Mouse (Mus musculus) G1E (cell line): ENCODE results near the gene Msln. TPM values are rescaled to one million over a fixed set of nuclear protein-coding genes. Genes with fewer than 3 reads are reported as not detected.
A peak's percentile ranks its signal among the peaks of the same experiment; 100 is the strongest.

ENCODE experiments used
- ATAC-seq: 2 replicates; pipeline ENCODE4 v1.8.0; 2016; ENCODE audit warnings: mild to moderate bottlenecking; ENCODE audit not compliant: insufficient number of reproducible peaks, poor library complexity, low FRiP score, severe bottlenecking; ENCODE audit errors: extremely low read depth
- DNase-seq: peaks from one replicate; pipeline ENCODE4 v3.0.0; 2012; ENCODE audit warnings: low spot score
- H3K27me3 ChIP-seq: 2 replicates; pipeline ENCODE4 v1.6.1; 2012; ENCODE audit warnings: mild to moderate bottlenecking, low read length, inconsistent platforms; ENCODE audit not compliant: insufficient read depth
- H3K36me3 ChIP-seq: replicated peaks from 2 replicates; pipeline ENCODE3; 2012; ENCODE audit warnings: mild to moderate bottlenecking, inconsistent platforms
- H3K4me1 ChIP-seq: 2 replicates; pipeline ENCODE4 v1.6.1; 2012; ENCODE audit warnings: low read depth, low read length, inconsistent platforms, mixed read lengths; ENCODE audit not compliant: insufficient read depth
- H3K4me3 ChIP-seq: 2 replicates; pipeline ENCODE4 v1.5.1; 2012; ENCODE audit warnings: low read depth, mild to moderate bottlenecking, inconsistent platforms, low read length, moderate library complexity, mixed read lengths
- H3K9me3 ChIP-seq: replicated peaks from 2 replicates; pipeline ENCODE4 v1.6.1; 2012; ENCODE audit warnings: inconsistent platforms
- CTCF ChIP-seq: IDR thresholded peaks from 2 replicates; pipeline ENCODE4 v1.5.1; 2012; ENCODE audit warnings: low read depth, low read length, inconsistent platforms, mixed read lengths
- GATA1 ChIP-seq: IDR thresholded peaks from 2 replicates; pipeline ENCODE4 v1.6.1; 2012; ENCODE audit warnings: borderline replicate concordance, low read length, inconsistent platforms, mixed read lengths
- GATA2 ChIP-seq: IDR thresholded peaks from 2 replicates; pipeline ENCODE4 v1.6.1; 2012; ENCODE audit warnings: low read depth, low read length, inconsistent platforms, borderline replicate concordance
- POLR2AphosphoS5 ChIP-seq: IDR thresholded peaks from 2 replicates; pipeline ENCODE4 v1.6.1; 2012; ENCODE audit warnings: low read depth, low read length, inconsistent platforms; ENCODE audit not compliant: insufficient replicate concordance
- TAL1 ChIP-seq: conservative IDR thresholded peaks from 2 replicates; pipeline ENCODE4 v1.6.1; 2012; ENCODE audit warnings: low read depth, low read length, inconsistent platforms, mixed read lengths
- polyA plus RNA-seq: library from polyadenylated mRNA; stranded (reverse); fragments of >175 nt; gene quantifications from 2 replicates; pipeline ENCODE4 v1.2.3, GENCODE M21; 2012
- total RNA-seq, 2 experiments: library from RNA; stranded (forward) in 1 of 2; stranded (reverse) in 1 of 2; fragments of 200-1000 nt in 1 of 2; fragments of >200 nt in 1 of 2; fragmentation: Nextera tagmentation in 1 of 2; gene quantifications; 2 replicates each; pipeline ENCODE4 v1.2.3; 2014 to 2017

Msln gene
- total and polyA plus RNA-seq, 3 experiments: 0.55 TPM; not detected in 2

DNA sequence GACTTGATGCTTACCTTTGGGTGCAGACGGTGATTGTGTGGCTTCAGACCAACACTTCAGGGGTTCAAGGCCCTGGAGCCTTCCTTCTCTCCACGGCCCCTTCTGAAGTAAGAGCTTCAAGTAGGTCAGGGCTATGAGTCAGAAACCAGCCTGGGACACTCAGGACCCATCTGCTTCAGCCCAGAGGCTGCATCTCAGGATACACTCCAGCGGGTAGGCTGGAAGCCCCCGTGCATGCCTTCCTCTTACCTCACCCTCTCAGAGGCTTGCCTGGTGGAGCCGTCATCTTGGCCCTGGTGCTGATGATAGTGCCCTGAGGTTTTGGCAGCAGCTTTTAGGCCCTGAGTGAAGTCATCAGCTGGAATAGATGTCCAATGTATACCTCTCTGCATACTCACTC, 18.9 kb downstream of the Msln start:
- H3K27me3 ChIP-seq: peaks cover 39% of the 10 kb centered on the region
- H3K9me3 ChIP-seq: no peaks in the 10 kb centered on the region
- no peak for DNase-seq
- TF ChIP-seq GATA1: no peak
- TF ChIP-seq GATA2: no peak
- TF ChIP-seq POLR2AphosphoS5: no peak
- no peak for TF ChIP-seq CTCF
- TF ChIP-seq TAL1: no peak
- no peak overlapping the region for H3K4me3 ChIP-seq
- H3K36me3 ChIP-seq: peaks cover 17% of the 10 kb centered on the region
- no peaks in the 10 kb centered on the region for H3K4me1 ChIP-seq
- ATAC-seq: no peak

DNA sequence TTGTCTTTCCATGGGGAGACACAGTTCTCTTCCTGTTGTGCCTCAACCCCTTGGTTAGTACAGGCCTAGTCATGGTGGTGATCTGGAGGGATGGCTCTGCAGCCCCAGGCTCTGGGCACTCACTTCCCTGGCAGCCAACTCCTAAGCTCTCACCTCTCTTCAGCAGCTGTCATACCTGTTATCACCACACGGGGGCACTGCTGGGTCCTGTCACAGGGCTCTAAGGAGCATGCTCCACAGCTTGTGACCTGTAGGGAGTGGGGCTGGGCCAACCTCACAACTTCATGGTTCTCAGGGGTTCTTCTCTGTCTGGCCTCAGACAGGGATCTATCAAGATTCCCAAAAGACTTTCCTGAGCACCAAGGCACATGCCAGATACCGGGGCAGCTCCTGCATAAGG, 22.1 kb downstream of the Msln start:
- TF ChIP-seq CTCF: peak; percentile 38; the same call in 1 of the 2 replicates
- no peak for TF ChIP-seq TAL1
- ATAC-seq (no peak), DNase-seq (peak; percentile 66)

DNA sequence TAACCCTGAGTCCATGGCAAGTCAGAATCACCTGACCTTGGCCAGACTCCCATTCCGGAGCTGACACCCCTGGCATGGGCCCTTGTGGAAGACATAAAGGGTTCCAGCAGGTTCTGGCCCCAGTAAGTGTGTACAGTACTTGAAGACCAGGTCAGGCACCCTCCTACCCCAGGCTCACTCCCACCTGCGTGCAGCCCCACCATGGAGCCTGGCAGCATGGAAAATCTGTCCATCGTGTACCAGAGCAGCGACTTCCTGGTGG, 26.2 kb downstream of the Msln start:
- H3K4me1 ChIP-seq: peaks cover 45% of the 10 kb centered on the region
- TF ChIP-seq CTCF (no peak), GATA1 (no peak), TAL1 (no peak), GATA2 (no peak), POLR2AphosphoS5 (no peak)
- no peaks in the 10 kb centered on the region for H3K9me3 ChIP-seq
- H3K27me3 ChIP-seq: no peaks in the 10 kb centered on the region
- ATAC-seq (no peak), DNase-seq (no peak)
- H3K36me3 ChIP-seq: peaks cover 71% of the 10 kb centered on the region
- peak overlapping the region; percentile 91 for H3K4me3 ChIP-seq

More for the DNA sequence above, 22.1 kb downstream of the Msln start:
- no peaks in the 10 kb centered on the region for H3K9me3 ChIP-seq
- peaks cover 36% of the 10 kb centered on the region for H3K36me3 ChIP-seq
- H3K4me3 ChIP-seq: no peak overlapping the region
- H3K4me1 ChIP-seq: peaks cover 13% of the 10 kb centered on the region
- peaks cover 19% of the 10 kb centered on the region for H3K27me3 ChIP-seq

DNA sequence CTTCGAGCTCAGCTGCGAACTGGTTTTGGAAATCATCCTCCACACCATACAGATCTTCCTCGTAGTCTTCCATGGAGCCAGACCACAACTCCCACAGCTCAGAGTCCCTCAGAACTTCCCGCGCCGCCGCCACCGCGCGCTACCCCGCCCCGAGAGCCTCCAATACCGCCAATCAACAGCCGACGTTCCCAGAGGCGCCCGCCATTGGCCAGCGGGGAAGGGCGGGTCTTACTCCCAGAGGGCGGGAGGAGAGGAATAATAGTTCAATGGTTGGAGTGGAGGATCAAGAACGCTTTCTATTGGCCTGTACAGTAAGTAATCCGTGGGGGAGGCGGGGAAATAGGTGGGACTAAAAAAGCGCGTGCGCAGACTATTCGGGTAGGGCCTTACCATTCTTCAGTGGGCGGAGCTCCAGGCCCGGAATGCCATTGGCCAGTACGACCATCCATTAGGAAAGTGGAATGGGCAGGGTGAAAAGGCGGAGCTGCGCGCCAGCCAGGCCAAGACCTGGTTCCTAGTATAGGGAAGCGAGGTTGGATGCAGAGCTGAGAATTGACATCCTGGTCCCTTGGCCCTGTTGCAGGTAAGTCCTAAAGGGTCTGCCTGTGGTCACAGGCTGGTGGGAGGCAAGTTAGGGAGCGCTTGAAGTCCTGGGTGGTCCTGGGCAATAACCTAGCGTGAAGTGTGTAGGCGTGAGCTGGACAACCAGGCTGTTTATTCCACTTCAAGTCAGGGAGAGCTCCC, 26.7 kb downstream of the Msln start, which contains the start of the genes Chtf18 and Rpusd1:
Gene Chtf18, minus strand, starts transcription at position 155 of the 744 bp plus-strand sequence.
Gene Rpusd1, plus strand, starts transcription at position 406 of the 744 bp plus-strand sequence.
- Histone ChIP-seq H3K4me1 (peaks cover 50% of the 10 kb centered on the region), H3K36me3 (peaks cover 76% of the 10 kb centered on the region), H3K27me3 (no peaks in the 10 kb centered on the region; the same call in 1 of the 2 replicates), H3K9me3 (no peaks in the 10 kb centered on the region), H3K4me3 (peak within 1 kb of the TSS; percentile 91)
- DNase-seq: peak; percentile 100
- TF ChIP-seq CTCF (no peak), TAL1 (no peak), POLR2AphosphoS5 (no peak), GATA2 (no peak), GATA1 (no peak)
- peak; percentile 94 for ATAC-seq

DNA sequence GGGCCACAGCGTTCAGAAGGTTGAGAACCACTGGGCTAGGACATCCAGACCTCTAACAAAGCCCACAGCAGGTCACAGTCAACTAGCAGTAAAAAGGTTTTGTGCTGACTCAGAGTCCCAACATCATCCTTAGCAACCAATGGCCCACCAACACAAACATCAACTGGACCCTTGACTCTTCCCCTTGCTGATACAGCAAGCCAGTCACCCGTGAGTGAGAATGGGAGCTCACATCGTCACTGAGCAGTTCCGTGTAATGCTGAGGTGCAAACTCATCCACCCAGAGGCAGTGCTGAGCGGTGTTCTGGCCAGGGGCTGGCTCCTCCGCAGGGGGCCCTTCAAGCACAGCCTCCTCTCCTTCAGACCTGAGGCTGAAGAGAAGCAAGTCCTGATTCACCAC, 28.9 kb downstream of the Msln start:
- no peak for DNase-seq
- peaks cover 81% of the 10 kb centered on the region for H3K36me3 ChIP-seq
- H3K4me1 ChIP-seq: peaks cover 50% of the 10 kb centered on the region
- ATAC-seq: no peak
- no peaks in the 10 kb centered on the region for H3K9me3 ChIP-seq
- TF ChIP-seq GATA2: no peak
- no peak for TF ChIP-seq TAL1
- no peak for TF ChIP-seq CTCF
- TF ChIP-seq POLR2AphosphoS5: no peak
- no peak for TF ChIP-seq GATA1
- no peaks in the 10 kb centered on the region; the same call in 1 of the 2 replicates for H3K27me3 ChIP-seq
- H3K4me3 ChIP-seq: no peak overlapping the region

DNA sequence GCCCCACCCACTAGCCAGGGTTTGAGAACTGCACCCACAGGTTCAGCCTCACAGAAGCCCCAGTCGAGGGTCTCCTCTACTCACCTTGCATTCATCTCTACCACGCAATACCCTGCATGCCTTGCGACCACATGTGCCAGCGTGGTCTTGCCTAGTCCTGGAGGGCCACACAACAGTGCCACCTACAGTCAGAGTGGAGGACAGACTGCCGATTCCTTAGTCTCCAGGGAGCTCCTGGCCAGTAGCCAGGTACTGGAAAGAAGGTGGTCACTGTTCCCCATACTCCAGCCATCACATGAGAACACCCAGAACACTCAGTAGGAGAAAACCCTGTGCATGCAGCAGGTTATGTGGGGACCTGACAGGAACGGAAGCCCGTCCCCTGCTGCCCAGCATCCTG, 30.3 kb downstream of the Msln start:
- Histone ChIP-seq H3K4me3 (no peak overlapping the region), H3K36me3 (peaks cover 84% of the 10 kb centered on the region), H3K4me1 (peaks cover 53% of the 10 kb centered on the region), H3K27me3 (no peaks in the 10 kb centered on the region; the same call in 1 of the 2 replicates), H3K9me3 (no peaks in the 10 kb centered on the region)
- ATAC-seq (no peak), DNase-seq (no peak)
- TF ChIP-seq POLR2AphosphoS5: no peak
- TF ChIP-seq GATA1: no peak
- no peak for TF ChIP-seq CTCF
- TF ChIP-seq TAL1: no peak
- no peak for TF ChIP-seq GATA2

DNA sequence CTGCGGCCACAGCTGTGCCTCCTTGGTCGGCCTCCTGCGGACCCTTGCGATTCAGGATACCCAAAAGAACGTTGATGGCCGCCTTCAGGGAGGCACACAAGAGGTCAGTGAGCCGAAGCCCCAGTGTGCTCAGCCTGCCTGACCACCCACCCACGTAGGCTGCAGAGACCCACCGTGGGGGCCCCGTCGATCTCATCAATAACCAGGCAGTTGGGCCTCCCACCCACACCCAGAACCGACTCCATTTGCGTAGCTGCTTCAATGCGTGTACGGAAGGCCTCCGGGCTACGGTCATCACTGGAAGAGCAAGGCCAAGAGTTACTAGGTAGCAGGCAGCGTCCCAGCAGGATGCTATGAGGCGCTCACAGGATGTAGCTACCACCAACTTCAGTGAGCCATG, 30.7 kb downstream of the Msln start:
- H3K27me3 ChIP-seq: no peaks in the 10 kb centered on the region; the same call in 1 of the 2 replicates
- peaks cover 84% of the 10 kb centered on the region for H3K36me3 ChIP-seq
- H3K9me3 ChIP-seq: no peaks in the 10 kb centered on the region
- ATAC-seq (no peak), DNase-seq (no peak)
- no peak for TF ChIP-seq POLR2AphosphoS5
- no peak for TF ChIP-seq TAL1
- TF ChIP-seq GATA2: no peak
- no peak for TF ChIP-seq CTCF
- no peak for TF ChIP-seq GATA1
- H3K4me3 ChIP-seq: no peak overlapping the region
- H3K4me1 ChIP-seq: peaks cover 49% of the 10 kb centered on the region
